Mouse (Mus musculus) kidney, adult 9 months (tissue): ENCODE data around the gene Rnf224.
"Not testable (repeated sequence)": the region's sequence is repeated elsewhere in the genome, so short reads cannot be mapped to it uniquely, and the experiment has no call there.

Experiments
- DNase-seq: peaks from one replicate; pipeline ENCODE4 v3.0.0; 2022

Rnf224 gene

DNA sequence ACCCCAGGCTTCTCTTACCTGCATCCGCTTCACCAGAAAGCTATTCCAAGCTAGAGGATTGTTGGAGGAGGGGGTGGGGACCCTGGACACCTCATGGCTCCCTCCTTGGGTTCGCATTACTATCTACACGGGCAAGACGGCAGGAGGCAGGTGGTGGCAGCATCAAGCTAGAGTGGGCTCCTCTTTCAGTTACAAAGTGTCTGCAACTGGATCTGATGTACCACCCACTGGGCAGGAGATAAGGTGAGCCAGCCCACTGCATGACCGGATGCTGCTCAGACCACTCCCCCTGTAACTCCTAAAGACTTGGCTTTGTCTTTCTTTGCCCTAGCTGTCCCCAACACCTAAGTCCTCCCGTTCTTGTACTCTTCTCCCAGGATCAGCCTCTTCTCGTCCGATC is at the start of gene Rnf224:
Rnf224 (minus strand) TSS at position 174 of the 400 bp plus-strand sequence.
- DNase-seq = no peak

DNA sequence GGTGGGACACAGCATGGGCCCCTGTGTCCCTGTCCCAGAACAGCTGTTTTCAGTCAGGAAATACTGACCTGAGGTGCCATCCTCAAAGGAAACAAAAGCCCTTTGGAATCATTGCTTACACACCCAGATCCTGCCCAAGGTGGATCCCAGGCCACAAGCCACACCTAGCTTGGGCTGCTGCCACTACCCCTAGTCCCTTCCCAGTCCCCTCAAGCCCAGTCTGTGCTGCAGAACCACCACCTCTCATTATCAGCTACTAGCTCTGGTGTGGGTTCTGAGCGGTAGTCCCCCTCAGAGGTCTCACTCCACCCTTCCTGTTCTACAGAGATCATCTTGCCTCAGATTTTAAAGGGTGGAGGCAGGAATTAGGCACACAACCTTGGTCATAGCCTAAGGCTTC is 49.7 kb upstream of the Rnf224 start:
- DNase-seq = no peak

DNA sequence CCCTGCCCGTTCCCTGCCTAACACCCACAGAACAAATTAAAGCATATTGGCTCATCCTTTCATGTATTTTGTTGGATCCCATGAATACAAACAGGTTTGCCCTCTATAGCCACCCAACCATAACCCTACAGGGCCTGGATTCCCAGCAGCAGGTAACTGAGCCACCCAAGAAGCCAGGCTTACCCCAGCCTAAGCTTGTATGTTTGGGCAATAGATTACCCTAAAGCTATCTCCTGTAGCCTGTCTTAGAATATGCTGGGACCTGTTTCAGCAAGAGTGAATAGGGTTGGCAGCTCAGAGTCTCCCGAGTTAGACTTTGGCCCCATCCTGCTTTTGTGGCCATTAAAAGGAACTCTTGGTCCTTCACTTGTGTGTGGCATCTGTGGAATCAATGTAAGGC is 49.0 kb upstream of the Rnf224 start:
- DNase-seq = no peak

DNA sequence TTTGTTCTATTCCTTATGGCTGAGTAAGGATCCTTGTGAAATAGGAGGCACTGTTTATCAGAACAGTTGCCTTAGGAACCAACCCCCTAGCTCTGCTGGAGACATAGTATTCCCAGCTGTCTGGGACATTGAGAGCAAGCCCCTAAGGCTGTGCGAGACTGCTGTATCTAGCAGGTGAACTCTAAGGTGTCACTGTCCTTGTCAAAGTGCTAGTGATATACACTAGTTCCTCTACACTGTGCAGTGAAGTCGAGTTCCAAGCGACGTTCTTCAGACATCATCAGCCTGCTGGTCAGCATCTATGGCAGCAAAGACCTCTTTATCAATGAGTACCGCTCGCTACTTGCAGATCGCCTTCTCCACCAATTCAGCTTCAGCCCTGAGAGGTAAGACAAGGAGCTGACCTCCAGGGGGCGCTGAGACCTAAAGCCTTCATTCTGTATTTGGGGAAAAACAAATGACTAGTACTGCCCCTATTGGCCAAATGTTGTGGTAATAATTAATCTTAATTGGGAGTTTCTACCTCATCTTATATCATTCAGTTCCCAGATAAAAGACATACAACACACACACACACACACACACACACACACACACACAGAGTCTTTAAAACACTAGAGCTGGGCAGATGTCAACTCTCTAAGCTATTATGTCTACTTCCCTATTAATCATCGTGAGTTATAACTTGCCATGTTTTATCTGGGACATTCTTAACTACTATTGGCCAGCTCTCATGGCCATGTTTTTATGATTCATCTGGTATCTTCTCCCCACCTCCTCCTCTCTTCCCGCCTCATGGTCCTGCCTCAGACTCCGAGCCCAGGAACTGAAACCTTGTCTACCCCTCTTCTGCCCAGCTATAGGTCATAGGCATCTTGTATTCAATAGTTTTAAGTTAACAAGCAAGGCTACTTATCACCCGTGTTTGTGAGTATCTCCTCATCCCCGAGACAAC is 42.6 kb upstream of the Rnf224 start:
- peak; percentile 92 for DNase-seq

DNA sequence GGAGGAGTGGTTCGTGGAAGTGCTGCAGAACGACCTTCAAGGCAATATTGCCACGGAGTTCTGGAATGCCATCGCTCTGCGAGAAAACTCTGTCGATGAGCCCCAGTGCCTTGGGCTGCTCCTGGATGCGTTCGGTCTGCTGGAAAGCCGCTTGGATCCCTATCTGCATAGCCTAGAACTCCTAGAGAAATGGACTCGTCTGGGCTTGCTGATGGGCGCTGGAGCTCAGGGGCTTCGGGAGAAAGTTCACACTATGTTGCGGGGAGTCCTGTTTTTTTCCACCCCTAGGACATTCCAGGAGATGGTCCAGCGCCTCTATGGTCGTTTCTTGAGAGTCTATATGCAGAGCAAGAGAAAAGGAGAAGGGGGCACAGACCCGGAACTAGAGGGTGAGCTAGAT is 36.4 kb upstream of the Rnf224 start:
- DNase-seq = no peak

DNA sequence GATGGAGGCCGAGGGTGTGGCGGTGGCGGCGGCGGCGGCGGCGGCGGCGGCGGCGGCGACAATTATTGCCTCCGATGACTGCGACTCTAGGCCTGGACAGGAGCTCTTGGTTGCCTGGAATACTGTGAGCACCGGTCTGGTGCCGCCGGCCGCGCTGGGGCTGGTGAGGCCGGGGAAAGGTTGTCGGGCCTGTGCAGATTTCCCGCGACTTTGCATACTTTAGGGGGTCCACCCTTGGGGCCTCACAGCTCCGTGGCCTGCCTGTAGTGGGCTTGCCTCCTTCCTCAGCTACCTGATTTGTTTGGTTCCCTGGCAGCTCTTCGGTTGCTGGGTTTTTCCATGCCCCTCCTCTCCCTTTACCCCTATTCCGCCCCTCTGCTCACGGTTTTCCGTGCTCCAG is 35.9 kb upstream of the Rnf224 start:
- no peak for DNase-seq

DNA sequence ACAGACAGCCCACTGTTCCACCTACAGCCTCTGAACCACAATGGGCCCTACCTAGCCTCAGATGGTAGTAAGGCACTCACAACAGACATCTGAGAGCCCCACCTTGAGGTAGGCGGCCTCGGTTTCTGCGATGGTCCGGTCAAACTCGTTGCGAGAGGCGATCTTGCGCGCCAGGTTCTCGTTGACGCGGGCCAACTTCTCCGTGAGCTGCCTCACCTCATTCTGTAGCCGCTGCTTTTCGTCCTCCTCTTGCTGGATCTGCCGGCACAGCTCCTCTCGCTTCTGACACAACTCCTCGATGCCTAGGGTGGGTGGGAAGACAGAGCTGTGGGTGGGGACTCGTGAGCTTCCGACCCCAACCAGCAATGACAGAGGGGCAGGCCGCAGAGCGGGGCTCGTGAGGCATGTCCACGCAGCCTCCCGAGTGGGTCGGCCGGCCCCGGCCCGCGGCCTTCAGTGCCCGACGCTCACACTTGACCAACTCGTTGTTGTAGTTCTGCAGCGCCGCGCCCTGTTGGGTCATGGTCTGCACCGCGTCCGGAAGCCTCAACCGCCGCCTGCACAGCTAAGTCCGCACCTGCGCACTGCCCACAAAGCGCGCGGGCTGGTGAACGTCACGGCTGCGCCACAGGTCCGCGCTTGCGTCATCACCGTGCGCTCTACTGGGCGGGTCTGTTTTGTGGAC is 35.4 kb upstream of the Rnf224 start, which contains the start of the genes Ssna1 and Anapc2:
Ssna1 (minus strand) TSS at position 612 of the 685 bp plus-strand sequence.
Anapc2 (plus strand) TSS at position 652 of the 685 bp plus-strand sequence.
- DNase-seq = peak; percentile 98

DNA sequence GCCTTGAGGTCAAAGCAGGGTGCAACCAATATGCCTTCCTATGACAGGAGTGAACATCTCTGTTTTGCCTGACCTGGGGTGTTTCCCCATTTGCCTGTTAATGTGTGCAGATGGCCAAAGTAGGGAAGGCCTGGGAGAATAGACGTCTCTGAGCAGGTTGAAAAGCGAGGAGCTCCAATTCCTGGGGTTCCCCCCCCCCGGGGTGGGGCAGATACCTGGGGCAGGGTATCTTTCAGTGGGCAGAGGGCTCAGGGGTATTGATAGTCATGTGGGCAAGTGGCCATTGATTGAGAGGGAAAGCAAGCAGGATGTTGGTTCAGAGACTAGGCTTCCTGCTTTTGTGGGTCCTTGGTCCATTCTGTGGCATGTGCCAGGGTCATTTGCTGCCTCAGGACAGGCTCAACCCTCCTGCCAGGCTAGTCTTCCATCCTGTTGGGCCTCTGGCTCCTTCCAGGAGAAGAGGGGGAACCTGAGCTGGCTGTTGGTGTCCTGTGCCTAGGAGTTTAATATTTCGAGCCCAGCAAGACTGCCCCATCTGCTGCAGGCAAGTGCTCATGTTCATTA is 31.2 kb upstream of the Rnf224 start:
- DNase-seq = no peak

DNA sequence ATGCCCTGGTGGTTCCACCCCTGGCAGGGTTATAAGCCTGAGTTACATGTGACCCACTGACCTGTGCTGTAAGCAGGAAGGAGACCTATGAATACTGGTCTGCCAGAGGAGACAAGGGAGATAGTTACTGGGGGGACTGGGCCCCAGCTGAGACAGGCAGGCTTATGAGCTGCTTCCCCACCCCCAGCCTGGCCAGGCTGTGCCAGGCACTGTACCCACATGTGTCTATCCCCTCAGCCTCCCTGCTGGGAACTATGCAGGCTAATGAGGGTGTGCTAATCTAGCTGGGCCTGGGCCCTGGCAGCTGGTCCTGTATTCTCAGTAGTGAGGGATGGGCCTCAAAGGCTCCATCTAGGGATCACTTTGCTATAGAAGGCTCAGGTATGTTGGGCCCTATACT is 30.7 kb upstream of the Rnf224 start:
- DNase-seq = no peak

DNA sequence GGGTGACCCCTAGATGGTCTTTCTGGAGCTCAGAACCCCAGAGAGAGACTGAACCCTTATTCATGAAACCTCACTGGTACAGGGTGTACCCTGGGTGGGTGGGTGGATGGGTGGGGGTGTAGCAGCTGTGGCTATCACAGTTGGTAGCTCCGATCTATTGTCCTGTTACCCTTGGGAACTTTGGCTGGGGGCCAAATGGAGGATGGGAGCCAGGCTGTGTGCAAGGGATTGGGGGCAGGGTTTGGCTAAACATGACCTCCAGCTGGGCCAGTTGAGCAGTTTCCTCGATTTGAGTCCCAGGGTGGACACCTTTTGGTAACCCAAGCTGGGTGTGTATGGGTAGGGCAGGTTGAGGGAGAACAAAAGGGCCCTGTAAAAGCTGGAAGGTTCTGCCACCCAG is 30.1 kb upstream of the Rnf224 start:
- peak; percentile 79 for DNase-seq

DNA sequence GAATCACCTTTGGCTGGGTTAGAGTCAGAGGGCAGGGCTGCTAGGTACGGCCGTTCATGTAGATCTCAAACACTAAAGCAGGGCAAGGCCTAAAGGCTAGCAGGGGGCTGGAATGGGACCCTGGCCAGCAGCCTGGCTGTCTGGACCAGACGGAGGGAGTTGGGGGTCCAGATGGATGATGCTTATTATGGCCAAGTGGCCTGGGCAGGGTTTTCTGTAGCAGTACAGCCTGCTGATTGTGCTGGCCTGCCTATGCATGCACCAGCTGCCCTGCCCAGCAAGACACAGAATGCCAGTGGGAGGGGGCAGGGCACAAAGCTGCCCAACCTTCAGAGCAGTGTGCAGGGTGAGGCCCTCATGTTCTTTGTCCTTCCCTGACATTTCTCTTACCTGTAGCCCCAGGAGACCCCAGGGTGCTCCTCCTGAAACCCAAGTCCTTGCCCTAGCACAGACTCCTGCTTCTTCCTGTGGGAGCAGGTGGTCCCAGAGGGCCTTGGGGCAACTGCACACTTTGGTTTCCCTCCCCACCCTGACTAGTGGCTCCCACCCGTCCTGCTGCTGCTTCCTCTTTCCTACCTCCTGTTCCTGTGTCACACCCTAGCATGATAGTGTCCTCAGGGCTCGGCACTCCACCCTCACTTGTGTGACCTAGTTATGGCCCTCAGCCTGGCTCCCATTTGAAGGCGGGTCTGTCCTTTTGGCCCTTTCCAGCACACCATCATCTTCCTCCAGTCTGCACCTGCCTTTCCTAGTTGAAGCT is 29.5 kb upstream of the Rnf224 start:
- DNase-seq = peak; percentile 61

DNA sequence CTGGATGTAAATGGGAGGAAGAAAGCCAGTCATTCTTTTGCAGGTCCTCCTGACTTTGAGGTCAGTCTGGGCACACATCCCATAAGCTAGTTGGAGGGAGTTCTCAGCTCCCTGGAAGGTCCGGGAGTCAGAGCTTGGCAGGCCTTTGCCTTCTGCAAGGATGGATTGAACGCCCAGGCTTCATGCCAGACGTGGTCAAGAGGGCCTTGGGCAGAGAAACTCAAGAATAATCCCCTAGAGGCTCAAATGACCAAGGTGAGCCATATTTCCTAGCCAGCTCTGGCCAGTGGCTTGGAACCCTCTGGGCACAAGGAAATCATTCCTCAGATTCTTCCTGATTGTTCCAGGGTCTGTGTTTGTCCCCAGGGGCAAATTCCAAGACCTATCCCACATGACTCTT is 28.3 kb upstream of the Rnf224 start:
- peak; percentile 94 for DNase-seq

DNA sequence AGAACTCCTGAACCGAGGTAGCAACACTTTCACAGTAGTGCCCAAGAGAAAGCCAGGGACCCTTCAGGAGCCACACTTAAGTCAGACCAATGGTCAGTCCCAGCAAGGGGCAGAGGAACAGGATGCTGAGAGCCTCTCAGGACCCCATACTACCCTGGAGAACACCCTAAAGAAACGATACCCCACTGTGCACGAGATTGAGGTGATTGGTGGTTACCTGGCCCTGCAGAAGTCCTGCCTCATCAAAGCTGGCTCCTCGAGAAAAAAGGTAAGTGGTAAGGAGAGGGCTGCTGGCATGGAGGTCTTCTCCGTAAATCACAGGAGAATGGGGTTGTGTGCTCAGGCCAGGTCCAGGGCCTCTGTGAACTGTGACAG is 27.7 kb upstream of the Rnf224 start:
- DNase-seq = no peak

DNA sequence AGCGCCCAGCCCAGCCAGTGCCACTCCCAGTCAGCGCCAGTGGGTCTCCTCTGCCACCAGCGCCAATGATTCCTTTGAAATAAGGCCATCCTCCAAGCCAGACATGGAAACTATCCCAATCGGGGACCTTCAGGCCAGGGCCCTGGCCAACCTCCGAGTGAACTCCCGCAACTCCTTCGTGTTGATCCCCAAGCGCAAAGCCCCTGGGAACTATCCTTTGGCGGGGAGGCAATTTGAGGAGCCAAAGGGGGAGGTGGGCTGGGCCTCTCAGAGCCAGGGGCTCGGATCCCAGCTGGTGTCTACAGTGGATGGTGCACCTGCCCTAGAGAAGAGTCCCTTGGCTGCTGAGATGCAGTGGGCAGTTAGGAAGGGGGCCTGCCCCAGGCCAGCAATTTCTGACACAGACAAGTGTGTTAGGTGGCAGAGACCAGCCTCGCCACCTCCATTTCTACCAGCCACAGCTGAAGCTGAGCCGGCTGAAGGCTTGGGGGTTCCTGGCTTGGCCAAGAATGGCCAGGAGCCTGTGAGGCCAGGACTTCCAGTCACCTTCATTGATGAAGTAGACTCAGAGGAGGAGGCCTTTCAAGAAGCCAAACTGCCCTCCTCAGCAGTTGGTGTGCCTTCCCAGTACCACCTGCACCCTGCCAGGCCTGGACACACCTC is 27.2 kb upstream of the Rnf224 start:
- no peak for DNase-seq

DNA sequence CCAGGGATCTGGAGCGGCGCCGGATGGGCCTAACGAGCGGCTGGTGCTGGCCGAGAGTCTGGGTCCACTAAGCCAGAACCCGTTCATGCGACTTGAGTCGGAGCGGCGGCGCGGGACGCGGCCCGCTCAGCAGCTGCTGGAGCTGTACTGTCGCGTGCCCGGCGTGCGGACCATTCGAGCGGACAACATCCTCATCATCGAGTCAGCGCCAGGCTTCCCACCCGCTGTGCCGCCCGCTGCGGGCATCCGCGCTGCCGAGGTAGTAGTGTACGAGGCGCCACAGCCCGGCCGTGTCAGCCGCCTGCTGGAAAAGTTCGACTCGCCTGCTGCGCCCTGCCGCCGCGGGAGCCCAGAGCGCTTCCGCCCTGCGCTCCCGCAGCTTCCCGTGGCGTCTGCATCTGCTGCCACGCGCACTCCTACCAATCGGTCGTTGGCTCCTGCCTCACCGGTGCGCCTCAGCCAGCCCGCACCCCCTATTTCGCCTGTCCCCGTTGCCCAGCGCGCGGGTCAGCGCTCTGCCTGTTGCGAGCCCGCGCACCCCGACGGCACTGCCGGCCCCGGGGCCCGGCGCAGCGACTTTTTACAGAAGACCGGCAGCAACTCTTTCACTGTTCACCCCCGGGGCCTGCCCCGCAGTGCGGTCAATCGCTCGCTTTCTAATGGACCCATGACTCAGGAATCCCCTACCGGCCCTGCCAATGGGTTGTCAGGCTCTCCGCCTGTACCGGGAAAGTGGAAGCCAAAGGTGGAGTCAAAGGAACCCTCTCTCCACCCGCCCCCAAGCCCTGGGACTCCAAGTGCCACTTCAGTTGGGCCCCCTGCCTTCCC is 26.4 kb upstream of the Rnf224 start:
- peak; percentile 40 for DNase-seq

DNA sequence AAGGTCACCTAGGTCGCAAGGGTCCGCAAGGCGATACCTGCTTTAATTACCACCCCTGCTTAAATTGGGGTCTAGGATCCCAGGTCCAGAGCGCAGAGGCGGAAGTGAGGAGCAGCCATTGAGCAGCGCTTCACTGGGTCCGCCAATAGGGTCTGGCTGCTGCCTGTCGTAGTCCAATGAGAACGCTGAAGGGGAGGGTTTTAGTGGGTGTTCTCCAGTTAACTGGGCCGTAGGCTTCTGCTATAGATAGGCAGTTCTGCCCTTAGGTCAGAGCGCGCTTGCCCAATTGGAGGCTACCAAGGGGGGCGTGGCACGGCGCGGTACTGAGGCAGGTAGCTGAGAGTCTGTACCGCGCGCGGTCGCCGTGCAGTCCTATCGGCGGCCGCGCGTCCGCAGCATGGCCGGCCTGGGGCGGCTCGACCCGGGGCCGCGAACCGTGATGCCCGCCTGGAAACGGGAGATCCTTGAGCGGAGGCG is 25.7 kb upstream of the Rnf224 start, which contains the start of gene Tprn:
Tprn (plus strand) TSS at position 328 of the 477 bp plus-strand sequence.
- DNase-seq = peak; percentile 99

DNA sequence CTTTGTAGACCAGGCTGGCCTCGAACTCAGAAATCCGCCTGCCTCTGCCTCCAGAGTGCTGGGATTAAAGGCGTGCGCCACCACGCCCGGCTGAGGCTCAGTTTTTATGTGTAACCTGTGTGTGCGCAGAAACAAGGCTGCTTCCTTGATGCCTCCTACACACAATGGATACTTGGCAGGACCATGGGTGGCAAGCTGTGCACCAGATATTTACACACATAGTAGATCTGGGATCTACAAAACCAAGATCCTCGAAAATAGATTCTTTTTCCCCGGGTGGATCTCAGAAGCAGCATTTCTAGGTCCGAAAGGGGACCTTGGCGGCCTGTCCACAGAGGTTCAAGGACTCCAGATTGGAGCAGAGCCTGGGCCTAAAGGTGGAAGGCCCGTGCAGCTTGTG is 25.3 kb upstream of the Rnf224 start:
- DNase-seq = no peak

DNA sequence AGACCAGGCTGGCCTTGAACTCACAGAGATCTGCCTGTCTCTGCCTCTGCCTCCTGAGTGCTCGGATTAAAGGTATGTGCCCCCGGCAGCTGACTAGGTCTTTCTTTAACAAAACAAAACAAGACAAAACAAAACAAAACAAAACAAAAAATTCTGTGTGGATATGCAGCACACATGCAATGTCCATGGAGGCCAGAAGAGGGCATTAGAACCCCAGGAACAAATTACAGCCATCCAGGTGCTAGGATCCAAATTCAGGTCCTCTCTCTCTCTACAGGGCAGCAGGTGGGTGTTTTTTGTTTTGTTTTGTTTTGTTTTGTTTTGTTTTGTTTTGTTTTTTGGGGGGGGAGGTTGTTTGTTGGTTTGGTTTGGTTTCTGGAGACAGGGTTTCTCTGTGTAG is 22.3 kb upstream of the Rnf224 start:
- no peak for DNase-seq

DNA sequence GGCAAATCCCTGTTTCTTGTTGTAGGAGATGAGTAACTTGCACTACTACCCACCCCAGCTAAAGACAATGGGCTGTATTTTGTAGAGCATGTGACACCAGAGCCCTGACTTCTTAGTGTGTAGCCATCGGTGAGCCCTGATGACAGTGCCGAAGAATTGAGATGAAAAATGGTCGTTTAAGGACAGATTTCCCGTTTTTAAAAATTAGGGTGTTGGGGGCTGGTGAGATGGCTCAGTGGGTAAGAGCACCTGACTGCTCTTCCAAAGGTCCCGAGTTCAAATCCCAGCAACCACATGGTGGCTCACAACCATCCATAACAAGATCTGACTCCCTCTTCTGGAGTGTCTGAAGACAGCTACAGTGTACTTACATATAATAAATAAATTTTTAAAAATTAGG is 20.7 kb upstream of the Rnf224 start:
- not testable (repeated sequence) for DNase-seq

DNA sequence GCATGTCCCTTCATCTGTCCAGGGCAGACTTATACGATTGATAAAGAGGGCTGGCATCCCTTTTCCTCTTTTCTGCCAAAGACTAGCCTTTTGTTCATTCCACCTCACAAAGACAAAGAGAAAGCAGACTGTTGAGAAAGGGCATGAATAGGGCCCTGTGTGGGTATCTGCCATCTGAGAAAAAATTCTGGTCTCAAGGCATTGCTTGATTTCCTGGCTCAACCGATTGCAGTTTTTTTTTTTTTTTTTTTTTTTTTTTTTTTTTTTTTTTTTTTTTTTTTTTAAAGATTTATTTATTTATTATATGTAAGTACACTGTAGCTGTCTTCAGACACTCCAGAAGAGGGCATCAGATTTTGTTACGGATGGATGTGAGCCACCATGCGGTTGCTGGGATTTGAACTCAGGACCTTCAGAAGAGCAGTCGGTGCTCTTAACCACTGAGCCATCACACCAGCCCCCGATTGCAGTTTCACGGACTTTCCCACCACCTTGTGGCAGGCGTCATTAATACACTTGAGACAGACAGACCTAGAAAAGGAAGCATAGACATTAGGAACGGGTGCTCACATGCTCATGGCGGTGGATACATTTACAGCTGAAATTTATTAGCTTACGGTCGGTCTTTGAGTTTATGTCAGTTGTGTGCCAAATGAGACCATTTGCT is 20.0 kb upstream of the Rnf224 start:
- DNase-seq = peak; percentile 64
